Comparison of ENCODE assay signal across 8 mouse cellular contexts in the genomic region with DNA sequence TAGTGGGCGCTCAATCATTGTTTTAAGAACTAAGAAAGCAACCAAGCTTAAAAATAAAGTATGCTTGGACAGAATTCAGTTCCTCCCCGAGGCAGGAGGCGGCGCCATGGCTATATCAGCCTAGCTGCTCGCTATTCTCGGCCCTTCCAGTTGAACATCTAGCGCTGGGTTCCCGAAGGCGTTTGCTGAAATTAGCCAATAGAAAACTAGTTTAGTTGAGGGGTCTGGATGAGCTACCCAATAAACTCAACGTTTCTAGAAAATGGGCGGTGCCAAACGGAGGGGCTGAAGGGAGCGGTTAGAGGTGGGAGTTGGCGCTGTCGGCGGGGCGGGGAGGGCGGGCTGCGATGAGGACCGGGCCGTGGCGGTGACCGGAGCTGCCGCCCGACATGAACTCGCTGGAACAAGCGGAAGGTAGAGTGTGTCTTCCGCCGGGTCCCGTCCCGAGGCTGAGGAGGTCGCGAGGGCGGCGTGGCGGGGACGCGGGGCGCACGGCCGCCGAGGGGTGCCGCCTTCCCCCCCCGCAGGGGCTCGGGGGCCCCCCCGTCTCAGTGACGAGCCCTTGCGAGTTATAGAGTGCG. TPM values are rescaled to one million over a fixed set of nuclear protein-coding genes. Genes with fewer than 3 reads are reported as not detected.
DNase-seq lines count a peak whose midpoint lies in the region; ATAC-seq lines count a peak whose summit lies in the region.

Gene Cnep1r1, plus strand, starts transcription at position 314 of the 581 bp plus-strand sequence.

- 0 out of 2 replicates have a peak, but pooled peaks cover 2% of the 10 kb centered on the region for H3K4me1 ChIP-seq in lung, embryonic 16.5 days (replicated peaks; ENCODE audit: control insufficient read depth, insufficient read depth, low read length)

- peak; percentile 99 for ATAC-seq in hematopoietic stem cell, adult 5-6 weeks (replicated peaks in 1 of 2; ENCODE audit: insufficient read depth in 1 of 2, low FRiP score in 2 of 2, low TSS enrichment in 1 of 2, low read depth in 1 of 2, poor library complexity in 2 of 2, severe bottlenecking in 2 of 2)
- peak; percentile 100 for ATAC-seq in lung, embryonic 16.5 days (ENCODE audit: low read depth)

- H3K36me3 ChIP-seq in lung, embryonic 16.5 days (ENCODE audit: control insufficient read depth, insufficient read depth, low read length): peaks cover 15% of the 10 kb centered on the region

- peak within 1 kb of the TSS; percentile 94 for H3K4me3 ChIP-seq in lung, embryonic 16.5 days (ENCODE audit: low read length)

- under 1% methylated on average over 49 of the region's 49 CpGs for WGBS in lung, embryonic 16.5 days

- H3K27ac ChIP-seq in lung, embryonic 16.5 days (ENCODE audit: low read length): peak within 1 kb of the TSS; percentile 73

- peak within 1 kb of the TSS; percentile 77 for H3K4me2 ChIP-seq in lung, embryonic 16.5 days (ENCODE audit: low read depth, low read length)

- peak within 1 kb of the TSS; percentile 96 for H3K9ac ChIP-seq in lung, embryonic 16.5 days (ENCODE audit: low read length)

- DNase-seq in MEL-GATA-1-ER (ENCODE audit: extremely low read depth, low read depth): peak; percentile 97
- DNase-seq in cerebellum, adult 8-10 months: peak; percentile 99
- peak; percentile 99 for DNase-seq in forelimb bud, embryonic 11.5 days (ENCODE audit: low read depth, low spot score)
- peak; percentile 99 for DNase-seq in layer of hippocampus, adult 9-10 months (ENCODE audit: low spot score)
- peak; percentile 89 for DNase-seq in ovary, postnatal 10 days (ENCODE audit: low spot score)
- peak; percentile 90 to 91 for DNase-seq in thymus, postnatal 10 days (ENCODE audit: low spot score in 2 of 2)

- no peaks in the 10 kb centered on the region for H3K27me3 ChIP-seq in lung, embryonic 16.5 days (ENCODE audit: control insufficient read depth, insufficient read depth, low read depth, low read length)

- H3K9me3 ChIP-seq in lung, embryonic 16.5 days (ENCODE audit: control insufficient read depth, low read length): no peaks in the 10 kb centered on the region

RNA-seq across cellular contexts. Expression of gene Cnep1r1, which starts in this region (rescaled TPM):
- total RNA-seq in hematopoietic stem cell, adult 5-6 weeks (2017): 14.6 and 16.6 TPM in 2 replicates
- 56.4 and 57.3 TPM in 2 replicates for polyA plus RNA-seq in lung, embryonic 16.5 days (2015; fragmentation: Nextera tagmentation; extraction: Ambion mirVana)

Comparison
In these comparisons a context has a peak if more than half of its experiments do, and no peak if none do; other contexts are left out.
1. Peak in every context shown above with its lines: DNase-seq, ATAC-seq, H3K4me3 ChIP-seq and H3K27ac ChIP-seq.